Mouse (Mus musculus) neural tube, embryonic 13.5 days (tissue): ENCODE data around the gene Atp5g2. TPM values are rescaled to one million over a fixed set of nuclear protein-coding genes. Genes with fewer than 3 reads are reported as not detected.

ENCODE experiments used
- ATAC-seq: fragments of 200-750 bp; cut with Nextera tagmentation; 2 replicates; pipeline ENCODE4 v1.8.0; 2017; ENCODE audit warnings: low read depth, mild to moderate bottlenecking, moderate TSS enrichment, moderate library complexity
- H3K27ac ChIP-seq: fragments of 300-500 bp; sonication (generic); replicated peaks from 2 replicates; pipeline ENCODE4 v1.5.1; 2015; ENCODE audit warnings: moderate library complexity, mild to moderate bottlenecking, inconsistent platforms
- H3K27me3 ChIP-seq: fragments of 300-500 bp; sonication (generic); 2 replicates; pipeline ENCODE4 v1.6.1; 2015; ENCODE audit warnings: mild to moderate bottlenecking, inconsistent platforms
- H3K36me3 ChIP-seq: fragments of 300-500 bp; sonication (generic); 2 replicates; pipeline ENCODE4 v1.6.1; 2015; ENCODE audit warnings: mild to moderate bottlenecking, inconsistent platforms
- H3K4me1 ChIP-seq: fragments of 300-500 bp; sonication (generic); replicated peaks from 2 replicates; pipeline ENCODE4 v1.6.1; 2015; ENCODE audit warnings: inconsistent platforms
- H3K4me2 ChIP-seq: fragments of 300-500 bp; sonication (generic); 2 replicates; pipeline ENCODE4 v1.6.1; 2015; ENCODE audit warnings: inconsistent platforms, mild to moderate bottlenecking, moderate library complexity
- H3K4me3 ChIP-seq: fragments of 300-500 bp; sonication (generic); 2 replicates; pipeline ENCODE4 v1.5.1; 2015; ENCODE audit warnings: mild to moderate bottlenecking, inconsistent platforms
- H3K9ac ChIP-seq: fragments of 300-500 bp; sonication (generic); 2 replicates; pipeline ENCODE4 v1.6.1; 2015; ENCODE audit warnings: moderate library complexity, mild to moderate bottlenecking, inconsistent platforms
- H3K9me3 ChIP-seq: fragments of 300-500 bp; sonication (generic); 2 replicates; pipeline ENCODE4 v1.6.1; 2016; ENCODE audit warnings: inconsistent platforms
- WGBS: fragments of 180-500 bp; shearing (Covaris S2); methylation state at CpG from one replicate; pipeline ENCODE4 v1.1.7; 2015; 5-methylcytosine and 5-hydroxymethylcytosine counted together
- microRNA counts: library from miRNA; unstranded; fragments of <30 nt; microRNA quantifications from one replicate; lab custom pipeline; 2016
- microRNA-seq: library from miRNA; unstranded; fragments of <30 nt; microRNA quantifications from one replicate; pipeline ENCODE4, GENCODE M21; 2016
- polyA plus RNA-seq: library from polyadenylated mRNA; unstranded; fragments of >200 nt; fragmentation: Nextera tagmentation; extraction: Ambion mirVana; gene quantifications from 2 replicates; pipeline ENCODE4 v1.2.1, GENCODE M21; 2015

Atp5g2 gene
- polyA plus RNA-seq, 1 experiment from 2014 or later, result 48.1 TPM

GRCm38 (mm10) chr15:102620765-102621164 lies 51.4 kb downstream of the Atp5g2 start:
- no peaks in the 10 kb centered on the region for H3K27me3 ChIP-seq
- no peak overlapping the region for H3K4me2 ChIP-seq
- no peak overlapping the region for H3K9ac ChIP-seq
- peaks cover 24% of the 10 kb centered on the region for H3K4me1 ChIP-seq
- H3K4me3 ChIP-seq, result no peak overlapping the region
- no peak overlapping the region for H3K27ac ChIP-seq
- WGBS, result 89% methylated on average over 1 of the region's 1 CpGs
- no peaks in the 10 kb centered on the region for H3K36me3 ChIP-seq
- no peak for ATAC-seq
- H3K9me3 ChIP-seq, result no peaks in the 10 kb centered on the region

GRCm38 (mm10) chr15:102619486-102619885 lies 52.7 kb downstream of the Atp5g2 start:
- Histone ChIP-seq H3K4me3 (no peak overlapping the region), H3K4me2 (no peak overlapping the region), H3K36me3 (no peaks in the 10 kb centered on the region), H3K27me3 (no peaks in the 10 kb centered on the region), H3K9ac (no peak overlapping the region), H3K27ac (no peak overlapping the region), H3K4me1 (peaks cover 21% of the 10 kb centered on the region), H3K9me3 (no peaks in the 10 kb centered on the region)
- 96% methylated on average over 5 of the region's 5 CpGs for WGBS
- no peak for ATAC-seq

- Histone ChIP-seq H3K4me3 (no peak overlapping the region), H3K4me1 (peaks cover 4% of the 10 kb centered on the region), H3K9me3 (no peaks in the 10 kb centered on the region), H3K27me3 (no peaks in the 10 kb centered on the region), H3K9ac (no peak overlapping the region), H3K27ac (no peak overlapping the region), H3K4me2 (no peak overlapping the region), H3K36me3 (no peaks in the 10 kb centered on the region)
- WGBS, result 93% methylated on average over 1 of the region's 1 CpGs
- ATAC-seq, result no peak
Observed at GRCm38 (mm10) chr15:102617654-102618053, 54.5 kb downstream of the Atp5g2 start.

GRCm38 (mm10) chr15:102616174-102616573 lies 56.0 kb downstream of the Atp5g2 start:
- Histone ChIP-seq H3K4me1 (no peaks in the 10 kb centered on the region), H3K4me2 (no peak overlapping the region), H3K9me3 (no peaks in the 10 kb centered on the region), H3K36me3 (no peaks in the 10 kb centered on the region), H3K4me3 (no peak overlapping the region), H3K27me3 (no peaks in the 10 kb centered on the region), H3K27ac (no peak overlapping the region), H3K9ac (no peak overlapping the region)
- no peak for ATAC-seq
- WGBS, result 96% methylated on average over 2 of the region's 2 CpGs

- Histone ChIP-seq H3K27me3 (no peaks in the 10 kb centered on the region), H3K27ac (no peak overlapping the region), H3K4me3 (no peak overlapping the region), H3K4me1 (no peaks in the 10 kb centered on the region), H3K36me3 (no peaks in the 10 kb centered on the region), H3K9ac (no peak overlapping the region), H3K9me3 (no peaks in the 10 kb centered on the region), H3K4me2 (no peak overlapping the region)
- no peak for ATAC-seq
Observed at GRCm38 (mm10) chr15:102614224-102614623, 57.9 kb downstream of the Atp5g2 start.

- no peak overlapping the region for H3K4me2 ChIP-seq
- no peak overlapping the region for H3K27ac ChIP-seq
- H3K9me3 ChIP-seq, result no peaks in the 10 kb centered on the region
- H3K4me3 ChIP-seq, result no peak overlapping the region
- no peaks in the 10 kb centered on the region for H3K27me3 ChIP-seq
- no peak for ATAC-seq
- H3K4me1 ChIP-seq, result no peaks in the 10 kb centered on the region
- no peaks in the 10 kb centered on the region for H3K36me3 ChIP-seq
- H3K9ac ChIP-seq, result no peak overlapping the region
Observed at GRCm38 (mm10) chr15:102612966-102613365, 59.2 kb downstream of the Atp5g2 start.

MicroRNA genes within 50 kb of the gene (microRNA counts, 519-probe panel; counts per million panel counts)
- microRNA mmu-miR-688 (lab: Ali Mortazavi, UCI), result not detected

Small RNA genes within 50 kb of the gene (microRNA-seq; reads per million reads assigned to microRNA genes)
- gene Mir688, result not detected

Other genes with a start within 250 kb of the Atp5g2 start
- 0.13 and 0.76 TPM in 2 replicates for gene Amhr2, start 227.0 kb downstream of the Atp5g2 start, polyA plus RNA-seq
- gene Prr13, start 213.3 kb downstream of the Atp5g2 start, polyA plus RNA-seq, result 88.7 and 100.0 TPM in 2 replicates
- 137 and 142 TPM in 2 replicates for gene Pcbp2, start 201.8 kb downstream of the Atp5g2 start, polyA plus RNA-seq
- gene Gm10337, start 168.6 kb downstream of the Atp5g2 start, polyA plus RNA-seq, result 8.7 and 16.2 TPM in 2 replicates
- 45.8 and 50.6 TPM in 2 replicates for gene Map3k12, start 155.3 kb downstream of the Atp5g2 start, polyA plus RNA-seq
- gene Tarbp2, start 154.2 kb downstream of the Atp5g2 start, polyA plus RNA-seq, result 82.6 and 88.0 TPM in 2 replicates
- 7.3 and 13.3 TPM in 2 replicates for gene Npff, start 147.4 kb downstream of the Atp5g2 start, polyA plus RNA-seq
- gene Gm28047, start 47.3 kb downstream of the Atp5g2 start, polyA plus RNA-seq, result 1.3 TPM in 1 of 2 replicates, not detected in the other
- gene Atf7, start 46.9 kb downstream of the Atp5g2 start, polyA plus RNA-seq, result 16.1 and 22.5 TPM in 2 replicates
- 35.7 and 41.9 TPM in 2 replicates for gene Calcoco1, start 49.8 kb upstream of the Atp5g2 start, polyA plus RNA-seq
- gene Hoxc13, start 248.8 kb upstream of the Atp5g2 start, polyA plus RNA-seq, result 4.9 and 8.4 TPM in 2 replicates